In the genomic region with DNA sequence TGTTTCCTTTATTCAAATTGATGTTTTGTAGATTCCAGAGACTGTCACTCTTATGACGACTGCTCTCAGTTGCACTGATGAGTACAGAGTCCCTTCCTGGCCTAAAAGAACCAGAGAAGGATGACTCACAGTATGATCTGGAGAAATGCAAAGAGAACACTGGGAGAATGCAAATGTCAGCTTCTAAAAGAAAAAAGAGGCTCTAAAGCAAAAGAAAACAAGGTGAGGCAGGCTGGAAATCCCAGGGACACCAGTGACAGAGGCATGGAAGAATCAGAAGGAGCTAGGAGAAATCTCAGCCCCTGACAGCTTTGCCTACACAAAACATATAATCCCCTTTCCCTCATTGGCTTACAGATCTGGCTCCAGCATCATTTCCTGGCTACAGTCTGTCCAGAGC, we compare ENCODE assay signal across 28 mouse cellular contexts.
DNase-seq lines count a peak whose midpoint lies in the region; ATAC-seq and TF ChIP-seq lines count a peak whose summit lies in the region.
"Had no signal": no experiment of that assay in that cellular context is flagged by ENCODE, and none has a peak within 500 bp of the region (broad histone marks: within the 10 kb centered on the region; RNA-seq: fewer than 3 reads in every experiment).

No protein-coding gene starts in this region.

- no peaks in the 10 kb centered on the region for H3K27me3 ChIP-seq in midbrain, postnatal 0 days (ENCODE audit: insufficient read depth, low read length)
- no peaks in the 10 kb centered on the region for H3K27me3 ChIP-seq in midbrain, embryonic 11.5 days (ENCODE audit: control insufficient read depth, insufficient read depth, low read length)
- H3K27me3 ChIP-seq: hindbrain, embryonic 13.5 days; kidney, embryonic 15.5 days; limb, embryonic 12.5 days; liver, embryonic 15.5 days; midbrain, embryonic 15.5 days; stomach, embryonic 15.5 days had no signal

- TF ChIP-seq CTCF in midbrain, postnatal 0 days (IDR thresholded peaks at IDR 0.05) = no peak

- no peaks in the 10 kb centered on the region for H3K4me1 ChIP-seq in midbrain, postnatal 0 days (ENCODE audit: insufficient read depth, low read length)
- H3K4me1 ChIP-seq in midbrain, embryonic 11.5 days (ENCODE audit: control insufficient read depth, insufficient read depth, low read length) = no peaks in the 10 kb centered on the region
- H3K4me1 ChIP-seq: heart, embryonic 12.5 days; kidney, embryonic 15.5 days; limb, embryonic 12.5 days; liver, embryonic 15.5 days; midbrain, embryonic 15.5 days; stomach, embryonic 15.5 days had no signal

- H3K27ac ChIP-seq in midbrain, postnatal 0 days (ENCODE audit: low read depth, low read length) = 0 out of 2 replicates have a peak overlapping the region, but pooled peaks have one; percentile 12
- H3K27ac ChIP-seq in midbrain, embryonic 11.5 days (ENCODE audit: low read depth, low read length) = no peak overlapping the region
- H3K27ac ChIP-seq: heart, adult 2 months; hindbrain, embryonic 13.5 days; kidney, embryonic 15.5 days; limb, embryonic 12.5 days; liver, embryonic 15.5 days; midbrain, embryonic 15.5 days; stomach, embryonic 15.5 days had no signal

- no peak overlapping the region for H3K4me2 ChIP-seq in midbrain, postnatal 0 days (ENCODE audit: low read depth, low read length, poor library complexity, severe bottlenecking)
- no peak overlapping the region for H3K4me2 ChIP-seq in midbrain, embryonic 11.5 days
- H3K4me2 ChIP-seq: heart, embryonic 12.5 days; hindbrain, embryonic 13.5 days; kidney, embryonic 15.5 days; limb, embryonic 12.5 days; liver, embryonic 15.5 days; lung, embryonic 14.5 days; midbrain, embryonic 15.5 days; stomach, embryonic 15.5 days had no signal

- H3K9ac ChIP-seq in midbrain, postnatal 0 days (replicated peaks; ENCODE audit: low read length, poor library complexity, severe bottlenecking) = no peak overlapping the region
- no peak overlapping the region for H3K9ac ChIP-seq in midbrain, embryonic 11.5 days (ENCODE audit: low read length)
- H3K9ac ChIP-seq: heart, embryonic 12.5 days; hindbrain, embryonic 13.5 days; kidney, embryonic 15.5 days; limb, embryonic 12.5 days; liver, embryonic 15.5 days; lung, embryonic 14.5 days; midbrain, embryonic 15.5 days; stomach, embryonic 15.5 days had no signal

- 47% methylated on average over 1 of the region's 1 CpGs for WGBS in midbrain, postnatal 0 days
- WGBS in midbrain, embryonic 11.5 days = 73% methylated on average over 1 of the region's 1 CpGs

- no peak overlapping the region for H3K4me3 ChIP-seq in midbrain, postnatal 0 days (ENCODE audit: low read depth, low read length)
- H3K4me3 ChIP-seq in midbrain, embryonic 11.5 days (ENCODE audit: low read depth, low read length) = no peak overlapping the region
- H3K4me3 ChIP-seq: erythroblast, embryonic 14.5 days; heart, adult 2 months; heart, embryonic 12.5 days; hindbrain, embryonic 13.5 days; kidney, embryonic 15.5 days; limb, embryonic 12.5 days; liver, embryonic 15.5 days; midbrain, embryonic 15.5 days; stomach, embryonic 15.5 days had no signal

- ATAC-seq in midbrain, postnatal 0 days (ENCODE audit: low FRiP score) = no peak
- no peak for ATAC-seq in midbrain, embryonic 11.5 days (ENCODE audit: low FRiP score)
- ATAC-seq: forebrain, embryonic 16.5 days; inflammation-experienced regulatory T-cells, adult 6 months; midbrain, embryonic 15.5 days had no signal

- no peaks in the 10 kb centered on the region for H3K36me3 ChIP-seq in midbrain, postnatal 0 days (ENCODE audit: insufficient read depth, low read length)
- no peaks in the 10 kb centered on the region for H3K36me3 ChIP-seq in midbrain, embryonic 11.5 days (ENCODE audit: control insufficient read depth, insufficient read depth, low read length)
- H3K36me3 ChIP-seq: heart, embryonic 12.5 days; hindbrain, embryonic 13.5 days; kidney, embryonic 15.5 days; limb, embryonic 12.5 days; liver, embryonic 15.5 days; midbrain, embryonic 15.5 days; stomach, embryonic 15.5 days had no signal

- H3K9me3 ChIP-seq in midbrain, postnatal 0 days (ENCODE audit: low read length) = no peaks in the 10 kb centered on the region
- H3K9me3 ChIP-seq in midbrain, embryonic 11.5 days (ENCODE audit: control insufficient read depth, low read length) = no peaks in the 10 kb centered on the region
- H3K9me3 ChIP-seq: heart, embryonic 12.5 days; hindbrain, embryonic 13.5 days; kidney, embryonic 15.5 days; limb, embryonic 12.5 days; liver, embryonic 15.5 days; midbrain, embryonic 15.5 days; stomach, embryonic 15.5 days had no signal

- peak; percentile 13 for DNase-seq in adrenal gland, postnatal 14 days
- no peak for DNase-seq in adrenal gland, postnatal 25 days
- peak; percentile 18 for DNase-seq in heart, adult 11 months
- no peak for DNase-seq in heart, adult 18-20 months
- no peak for DNase-seq in midbrain, postnatal 0 days (ENCODE audit: low spot score)
- DNase-seq in midbrain, embryonic 11.5 days (ENCODE audit: low spot score, missing footprints) = no peak
- peak; percentile 53 for DNase-seq in telencephalon, adult 2 months (ENCODE audit: low read depth, low spot score)
- DNase-seq in ovary, postnatal 10 days (ENCODE audit: low spot score) = no peak
- DNase-seq: cerebellum, adult 18-20 months; gastrocnemius, postnatal 25 days; heart, adult 2 months; heart, postnatal 4 days; kidney, adult 11 months; kidney, postnatal 25 days; lung, embryonic 14.5 days; lung, postnatal 14 days; right cerebral cortex, postnatal 14 days; thymus, postnatal 25 days had no signal

Comparison
In these comparisons a context has a peak if more than half of its experiments do, and no peak if none do; other contexts are left out.
1. DNase-seq: peak in adrenal gland, postnatal 14 days (single experiment), heart, adult 11 months (single experiment) and telencephalon, adult 2 months (single experiment); none in adrenal gland, postnatal 25 days (single experiment), heart, adult 18-20 months (0 of 2), midbrain, postnatal 0 days (single experiment), midbrain, embryonic 11.5 days (single experiment) and ovary, postnatal 10 days (single experiment).